Mouse (Mus musculus) kidney, postnatal 4 days (tissue): ENCODE measurements around the gene Fmo4.

ENCODE experiments used
- DNase-seq, 2 experiments: peaks; one replicate each; pipeline ENCODE4 v3.0.0; 2021; ENCODE audit warnings: mixed read lengths in 2 of 2

The Fmo4 gene

GRCm38 (mm10) chr1:162813836-162814156 is at the start of gene Fmo4:
Gene Fmo4, minus strand, starts transcription at chr1:162813972.
- peak; percentile 69 to 79 for DNase-seq

GRCm38 (mm10) chr1:162862328-162862727 is 48.6 kb upstream of the Fmo4 start:
- DNase-seq: peak in 1 of 2 experiments; percentile 30

GRCm38 (mm10) chr1:162859996-162860605 is 46.3 kb upstream of the Fmo4 start:
- DNase-seq: peak; percentile 22 to 53

- DNase-seq: peak; percentile 23 to 32
Measured at GRCm38 (mm10) chr1:162859545-162859976, 45.8 kb upstream of the Fmo4 start.

GRCm38 (mm10) chr1:162858748-162859130 is 45.0 kb upstream of the Fmo4 start:
- peak; percentile 16 to 48 for DNase-seq

- DNase-seq: peak in 1 of 2 experiments; percentile 19
Measured at GRCm38 (mm10) chr1:162857766-162858747, 44.3 kb upstream of the Fmo4 start.

- DNase-seq: no peak
Measured at GRCm38 (mm10) chr1:162853812-162854482, 40.2 kb upstream of the Fmo4 start.

GRCm38 (mm10) chr1:162847554-162847953 is 33.8 kb upstream of the Fmo4 start:
- DNase-seq: no peak

- no peak for DNase-seq
Measured at GRCm38 (mm10) chr1:162840211-162840610, 26.4 kb upstream of the Fmo4 start.

GRCm38 (mm10) chr1:162838976-162839375 is 25.2 kb upstream of the Fmo4 start:
- no peak for DNase-seq

GRCm38 (mm10) chr1:162834342-162834741 is 20.6 kb upstream of the Fmo4 start:
- no peak for DNase-seq

- no peak for DNase-seq
Measured at GRCm38 (mm10) chr1:162832574-162832953, 18.8 kb upstream of the Fmo4 start.

- no peak for DNase-seq
Measured at GRCm38 (mm10) chr1:162831838-162832573, 18.2 kb upstream of the Fmo4 start.

GRCm38 (mm10) chr1:162819280-162819679 is 5.5 kb upstream of the Fmo4 start:
- DNase-seq: no peak

- peak in 1 of 2 experiments; percentile 25 for DNase-seq
Measured at GRCm38 (mm10) chr1:162815381-162816127, 1.8 kb upstream of the Fmo4 start.

- peak; percentile 14 to 40 for DNase-seq
Measured at GRCm38 (mm10) chr1:162814932-162815331, 1.2 kb upstream of the Fmo4 start.

GRCm38 (mm10) chr1:162813143-162813835 is 483 bp downstream of the Fmo4 start:
- no peak for DNase-seq

GRCm38 (mm10) chr1:162808541-162808940 is 5.2 kb downstream of the Fmo4 start:
- DNase-seq: no peak

- no peak for DNase-seq
Measured at GRCm38 (mm10) chr1:162807441-162807840, 6.3 kb downstream of the Fmo4 start.

GRCm38 (mm10) chr1:162805011-162805410 is 8.8 kb downstream of the Fmo4 start:
- peak; percentile 51 to 53 for DNase-seq

- no peak for DNase-seq
Measured at GRCm38 (mm10) chr1:162796441-162796840, 17.3 kb downstream of the Fmo4 start.
